In genomic region chr11:109721320-109721780, GRCm38 (mm10) we compare ENCODE assay signal across 9 mouse cellular contexts. TPM values are rescaled to one million over a fixed set of nuclear protein-coding genes. Genes with fewer than 3 reads are reported as not detected.
DNase-seq lines count a peak whose midpoint lies in the region; ATAC-seq lines count a peak whose summit lies in the region.
"Had no signal": no experiment of that assay in that cellular context is flagged by ENCODE, and none has a peak within 500 bp of the region (broad histone marks: within the 10 kb centered on the region; RNA-seq: fewer than 3 reads in every experiment).

No protein-coding gene starts in this region.

- no peaks in the 10 kb centered on the region for H3K9me3 ChIP-seq in heart, embryonic 10.5 days
- no peaks in the 10 kb centered on the region for H3K9me3 ChIP-seq in kidney, embryonic 15.5 days (replicated peaks)
- H3K9me3 ChIP-seq in stomach, embryonic 16.5 days (replicated peaks; ENCODE audit: control insufficient read depth, low read length), result no peaks in the 10 kb centered on the region

- under 1% methylated on average over 40 of the region's 40 CpGs for WGBS in heart, embryonic 10.5 days
- WGBS in kidney, embryonic 15.5 days, result under 1% methylated on average over 40 of the region's 40 CpGs
- WGBS in stomach, embryonic 16.5 days, result under 1% methylated on average over 40 of the region's 40 CpGs

- peak overlapping the region; percentile 98 for H3K4me2 ChIP-seq in kidney, embryonic 15.5 days
- H3K4me2 ChIP-seq in stomach, embryonic 16.5 days (ENCODE audit: low read depth, low read length), result peak overlapping the region; percentile 89

- peak overlapping the region; percentile 69 for H3K4me3 ChIP-seq in heart, embryonic 10.5 days
- peak overlapping the region; percentile 54 for H3K4me3 ChIP-seq in kidney, embryonic 15.5 days (replicated peaks)
- peak overlapping the region; percentile 51 for H3K4me3 ChIP-seq in stomach, embryonic 16.5 days (replicated peaks; ENCODE audit: low read length)

- H3K4me1 ChIP-seq in heart, embryonic 10.5 days, result peaks cover 20% of the 10 kb centered on the region
- H3K4me1 ChIP-seq in kidney, embryonic 15.5 days, result peaks cover 23% of the 10 kb centered on the region
- peaks cover 15% of the 10 kb centered on the region for H3K4me1 ChIP-seq in stomach, embryonic 16.5 days (ENCODE audit: control insufficient read depth, insufficient read depth, low read length)

- peak overlapping the region; percentile 51 for H3K9ac ChIP-seq in kidney, embryonic 15.5 days
- H3K9ac ChIP-seq in stomach, embryonic 16.5 days (ENCODE audit: low read length), result peak overlapping the region; percentile 64

- H3K27me3 ChIP-seq in heart, embryonic 10.5 days (ENCODE audit: insufficient read depth, poor library complexity, severe bottlenecking), result peaks cover 36% of the 10 kb centered on the region
- peaks cover 32% of the 10 kb centered on the region for H3K27me3 ChIP-seq in kidney, embryonic 15.5 days
- peaks cover 7% of the 10 kb centered on the region; the same call in 1 of the 2 replicates for H3K27me3 ChIP-seq in stomach, embryonic 16.5 days (ENCODE audit: control insufficient read depth, insufficient read depth, low read length)

- H3K36me3 ChIP-seq in heart, embryonic 10.5 days, result no peaks in the 10 kb centered on the region
- no peaks in the 10 kb centered on the region for H3K36me3 ChIP-seq in kidney, embryonic 15.5 days
- H3K36me3 ChIP-seq in stomach, embryonic 16.5 days (ENCODE audit: control insufficient read depth, insufficient read depth, low read length), result no peaks in the 10 kb centered on the region

- intact Hi-C loops in left cerebral cortex, postnatal 4 days (cut with DNase I), result no loop called here

- DNase-seq in lung, adult 18-20 months, result peak; percentile 23 to 32
- DNase-seq in lung, postnatal 25 days (ENCODE audit: low spot score), result no peak
- DNase-seq in c-Kit-positive CD71-negative TER-119-negative erythroid progenitor cells, embryonic 14.5 days (ENCODE audit: low read depth), result peak; percentile 14
- no peak for DNase-seq in heart, embryonic 10.5 days (ENCODE audit: low spot score)
- DNase-seq in lung, postnatal 36 days, result peak; percentile 37
- no peak for DNase-seq in left cerebral cortex, postnatal 4 days

- ATAC-seq in kidney, embryonic 15.5 days (replicated peaks; ENCODE audit: low FRiP score), result peak; percentile 73
- peak; percentile 57; the same call in 1 of the 2 replicates for ATAC-seq in stomach, embryonic 16.5 days (ENCODE audit: insufficient read depth, low FRiP score)

- peak overlapping the region; percentile 69 for H3K27ac ChIP-seq in heart, embryonic 10.5 days
- peak overlapping the region; percentile 70 for H3K27ac ChIP-seq in kidney, embryonic 15.5 days
- peak overlapping the region; percentile 58; the same call in 1 of the 2 replicates for H3K27ac ChIP-seq in stomach, embryonic 16.5 days (ENCODE audit: low read length)

RNA-seq across cellular contexts. Expression of gene Fam20a, which starts 0.7 kb away (rescaled TPM):
- polyA plus RNA-seq in heart, embryonic 10.5 days (2016; fragmentation: Nextera tagmentation; extraction: Ambion mirVana), result 0.39 and 2.7 TPM in 2 replicates
- polyA plus RNA-seq in kidney, embryonic 15.5 days (2015; fragmentation: Nextera tagmentation; extraction: Ambion mirVana), result 2.3 and 2.5 TPM in 2 replicates
- 2.2 and 2.4 TPM in 2 replicates for polyA plus RNA-seq in stomach, embryonic 16.5 days (2015; fragmentation: Nextera tagmentation; extraction: Ambion mirVana)
- 1 to 10 TPM; 6.4 to 6.7 TPM for total RNA-seq in left cerebral cortex, postnatal 4 days (2021)
- total RNA-seq: neutrophil, adult 5-6 weeks had no signal

Comparison
In these comparisons a context has a peak if more than half of its experiments do, and no peak if none do; other contexts are left out.
1. DNase-seq: peak in lung, adult 18-20 months (2 of 2), c-Kit-positive CD71-negative TER-119-negative erythroid progenitor cells, embryonic 14.5 days (single experiment) and lung, postnatal 36 days (single experiment); none in lung, postnatal 25 days (single experiment), heart, embryonic 10.5 days (single experiment) and left cerebral cortex, postnatal 4 days (single experiment).
2. Peak in every context shown above with its lines, with median percentiles within 50 percentile points of each other: H3K27ac ChIP-seq and H3K4me3 ChIP-seq.